Mouse (Mus musculus) thymus, adult 2 months (tissue): ENCODE data around the gene Atp8a2.

Experiments
- CTCF ChIP-seq: fragments of 200-500 bp; IDR thresholded peaks from 2 replicates; pipeline ENCODE4 v1.5.1; 2012; ENCODE audit warnings: mild to moderate bottlenecking, control low read depth, low read length, moderate library complexity, borderline replicate concordance; ENCODE audit not compliant: control insufficient read depth, poor library complexity, insufficient read depth; ENCODE audit errors: extremely low read depth
- POLR2A ChIP-seq: fragments of 200-500 bp; IDR thresholded peaks from 2 replicates; pipeline ENCODE4 v1.6.1; 2012; ENCODE audit warnings: mild to moderate bottlenecking, low read length, control low read depth, moderate library complexity; ENCODE audit not compliant: control insufficient read depth, poor library complexity, insufficient read depth; ENCODE audit errors: extremely low read depth

DNA sequence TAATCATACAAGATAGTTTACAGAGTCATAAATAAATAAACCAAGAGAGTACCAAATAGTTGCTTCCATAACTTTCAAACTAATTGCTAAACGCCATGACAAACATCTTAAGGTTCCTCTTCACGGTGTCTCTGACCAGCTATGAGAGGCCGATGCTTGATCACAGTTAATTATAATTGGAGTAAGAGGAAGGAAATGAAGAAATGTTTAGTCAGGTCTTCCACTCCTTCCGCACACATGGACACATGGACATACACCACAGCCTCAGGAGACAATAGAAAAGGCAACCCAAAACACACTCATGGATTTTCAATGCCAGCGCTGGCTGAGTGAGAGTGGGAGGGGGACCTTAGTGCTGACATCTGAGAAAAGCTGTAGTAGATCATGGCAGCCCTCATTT lies 232.4 kb downstream of the Atp8a2 start:
- TF ChIP-seq CTCF (no peak), POLR2A (no peak)
